Mouse (Mus musculus) thymus, adult 2 months (tissue): ENCODE measurements around the gene Abcc4.

Experiments used
- CTCF ChIP-seq: fragments of 200-500 bp; IDR thresholded peaks from 2 replicates; pipeline ENCODE4 v1.5.1; 2012; ENCODE audit warnings: mild to moderate bottlenecking, control low read depth, low read length, moderate library complexity, borderline replicate concordance; ENCODE audit not compliant: control insufficient read depth, poor library complexity, insufficient read depth; ENCODE audit errors: extremely low read depth
- POLR2A ChIP-seq: fragments of 200-500 bp; IDR thresholded peaks from 2 replicates; pipeline ENCODE4 v1.6.1; 2012; ENCODE audit warnings: mild to moderate bottlenecking, low read length, control low read depth, moderate library complexity; ENCODE audit not compliant: control insufficient read depth, poor library complexity, insufficient read depth; ENCODE audit errors: extremely low read depth

DNA sequence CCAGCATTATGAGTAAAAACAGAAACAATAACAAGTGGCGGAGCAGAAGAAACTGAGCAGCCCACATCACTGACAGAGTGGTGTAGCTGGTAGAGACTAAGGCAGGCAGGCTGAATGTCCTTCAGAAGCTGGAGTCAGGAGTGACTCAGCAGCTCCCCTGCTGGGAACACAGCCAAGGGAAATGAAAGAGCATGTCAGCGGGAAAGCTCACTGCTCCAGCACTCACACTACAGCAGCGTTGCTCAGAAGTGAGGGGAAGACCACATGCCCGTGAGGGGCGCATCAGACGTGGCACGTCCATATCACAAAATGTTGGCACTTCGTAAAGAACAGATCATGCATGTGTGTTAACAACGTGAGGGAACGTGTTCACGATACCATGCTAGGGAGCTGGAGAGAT, 3.7 kb upstream of the Abcc4 start:
- TF ChIP-seq CTCF (peak; percentile 64; the same call in 1 of the 2 replicates), POLR2A (no peak)
